Mouse (Mus musculus) heart, adult 10 weeks (tissue): ENCODE measurements around the gene Pnmal2. TPM values are rescaled to one million over a fixed set of nuclear protein-coding genes. Genes with fewer than 3 reads are reported as not detected.

Experiments
- polyA plus RNA-seq: library from polyadenylated mRNA; stranded (reverse); fragments of 350-450 nt; fragmentation: Illumina TruSeq; extraction: RNeasy Lipid Tissue Mini Kit (QIAGEN cat#74804); gene quantifications from one replicate; pipeline ENCODE4 v1.2.3, GENCODE M21; 2014; ENCODE audit warnings: low read depth, low replicate concordance

Gene Pnmal2
- 3.4 TPM for polyA plus RNA-seq

DNA sequence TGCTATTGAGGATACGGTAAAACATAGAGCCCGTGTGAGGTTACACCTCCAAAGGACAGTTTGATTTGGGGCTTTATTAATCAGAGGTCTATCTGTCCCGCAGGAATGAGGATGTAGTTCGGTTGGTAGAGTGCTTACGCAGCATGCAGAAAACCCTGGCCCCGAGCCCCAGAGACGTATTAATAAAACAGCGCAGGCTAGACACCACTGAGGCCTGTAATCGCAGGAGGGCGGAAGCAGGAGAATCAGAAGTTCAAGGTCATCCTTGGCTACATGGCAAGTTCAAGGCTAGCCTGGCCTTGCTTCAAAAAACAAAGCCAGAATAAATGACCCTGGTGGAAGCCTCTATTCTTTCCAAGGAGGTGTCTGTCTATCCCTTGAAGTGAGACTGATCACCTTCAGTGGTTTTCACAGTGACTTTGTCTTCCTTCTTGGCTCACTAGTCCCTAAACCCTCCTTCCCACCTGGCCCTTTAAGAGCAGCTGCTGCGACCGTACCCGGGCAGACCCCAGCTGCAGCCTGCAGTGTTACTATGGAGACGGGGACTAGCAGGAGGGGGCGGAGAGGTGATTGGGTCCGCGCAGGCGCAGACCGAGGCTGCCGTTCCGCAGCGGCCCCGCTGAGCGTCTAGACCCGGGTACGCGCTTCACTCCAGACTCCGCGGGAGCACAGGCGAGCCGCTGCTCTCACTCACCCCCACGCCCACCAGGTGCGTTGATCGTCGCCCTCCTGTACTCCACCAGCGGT lies at the start of gene Pnmal2:
Gene Pnmal2, plus strand, starts transcription at position 622 of the 747 bp plus-strand sequence.

DNA sequence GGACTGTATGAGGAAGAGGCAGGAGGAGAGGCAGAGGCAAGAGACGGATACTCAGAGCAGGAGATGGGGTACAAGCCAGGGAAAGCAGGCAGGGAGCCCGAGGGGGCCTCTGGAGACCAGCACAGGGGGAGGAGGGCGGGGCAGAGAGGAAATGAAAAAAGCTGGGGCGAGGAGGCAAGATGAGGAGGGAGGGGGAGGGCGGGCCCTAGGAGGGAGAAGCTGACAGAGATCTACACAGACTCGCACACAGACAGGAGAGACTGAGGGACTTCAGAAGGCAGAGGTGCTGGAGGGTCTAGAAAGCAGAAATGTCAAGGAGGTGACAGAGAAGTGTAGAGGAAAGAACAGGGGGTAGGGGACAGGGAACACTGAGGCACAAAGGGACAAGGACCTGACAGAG lies 38.2 kb upstream of the Pnmal2 start, which contains the start of gene Ptgir:
Gene Ptgir, plus strand, starts transcription at position 210 of the 400 bp plus-strand sequence.

GRCm38 (mm10) chr7:16924037-16924834 lies 20.2 kb upstream of the Pnmal2 start, which contains the start of gene Calm3:
Gene Calm3, minus strand, starts transcription at chr7:16924114.

DNA sequence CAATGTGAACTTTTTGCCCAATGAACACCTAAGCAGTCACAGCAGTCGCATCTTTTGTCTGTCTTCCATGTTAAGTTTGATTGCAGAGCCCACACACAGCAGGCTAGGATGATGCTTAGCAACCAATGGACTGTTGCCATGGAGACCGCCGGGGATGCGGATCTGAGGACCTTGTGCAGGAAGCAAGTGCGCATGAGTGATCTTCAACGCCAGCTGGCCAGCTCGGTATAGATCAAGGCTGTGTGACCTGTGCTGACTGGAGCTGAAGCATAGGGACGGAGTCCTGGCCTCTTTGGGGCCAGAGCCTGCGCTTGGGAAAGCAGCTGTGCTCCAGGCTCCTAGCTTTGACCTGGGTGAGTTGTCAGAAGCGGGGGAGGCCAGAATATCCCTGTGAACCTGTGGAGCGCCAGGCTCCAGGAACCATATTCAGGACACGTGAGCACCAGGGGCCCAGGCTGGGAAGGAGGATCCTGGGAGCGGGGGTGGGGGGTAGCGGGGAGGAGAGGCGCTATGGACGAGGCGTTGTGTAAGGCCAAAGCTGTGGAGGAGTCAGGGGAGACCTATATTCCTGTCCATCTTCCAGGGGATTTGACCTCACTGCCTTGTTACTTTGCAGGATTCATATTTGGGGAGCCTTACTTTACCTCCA lies 15.2 kb downstream of the Pnmal2 start, which contains the start of gene Pnmal1:
Gene Pnmal1, plus strand, starts transcription at position 141 of the 649 bp plus-strand sequence.

GRCm38 (mm10) chr7:16982859-16983568 lies 38.5 kb downstream of the Pnmal2 start, which contains the start of gene Gm42372:
Gene Gm42372, plus strand, starts transcription at chr7:16983086.

DNA sequence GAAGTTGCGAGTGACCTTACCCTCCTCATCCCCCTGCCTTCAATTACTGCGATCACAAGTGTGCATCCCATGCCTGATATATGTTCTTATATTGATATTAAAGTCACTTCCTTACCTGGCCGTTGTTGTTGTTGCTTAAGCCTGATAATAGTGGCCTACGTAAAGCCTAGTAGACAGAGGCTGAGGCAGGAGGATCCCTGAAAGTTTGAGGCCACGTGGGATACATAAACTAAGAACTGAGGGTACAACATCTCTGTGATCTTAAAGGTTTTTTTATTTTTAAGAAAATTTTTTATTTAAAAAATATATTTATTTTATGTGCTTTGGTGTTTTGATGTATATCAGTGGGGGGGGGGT lies 47.9 kb downstream of the Pnmal2 start, which contains the start of gene Ccdc8:
Gene Ccdc8, plus strand, starts transcription at position 258 of the 357 bp plus-strand sequence.

Other genes with a start within 250 kb of the Pnmal2 start
- gene Ceacam9, start 222.8 kb upstream of the Pnmal2 start, polyA plus RNA-seq = not detected
- 101 TPM for gene Ap2s1, start 206.3 kb upstream of the Pnmal2 start, polyA plus RNA-seq
- 27.6 TPM for gene Slc1a5, start 163.3 kb upstream of the Pnmal2 start, polyA plus RNA-seq
- gene Strn4, start 128.8 kb upstream of the Pnmal2 start, polyA plus RNA-seq = 57.6 TPM
- gene Fkrp, start 128.0 kb upstream of the Pnmal2 start, polyA plus RNA-seq = 41.3 TPM
- 16.4 TPM for gene Prkd2, start 101.8 kb upstream of the Pnmal2 start, polyA plus RNA-seq
- gene Dact3, start 69.4 kb upstream of the Pnmal2 start, polyA plus RNA-seq = 9.5 TPM
- gene Gng8, start 52.9 kb upstream of the Pnmal2 start, polyA plus RNA-seq = 3.7 TPM
- gene Ptgir, start 38.2 kb upstream of the Pnmal2 start, polyA plus RNA-seq = 3.4 TPM
- gene Calm3, start 20.6 kb upstream of the Pnmal2 start, polyA plus RNA-seq = 115 TPM
- gene Pnmal1, start 15.0 kb downstream of the Pnmal2 start, polyA plus RNA-seq = 0.10 TPM
- not detected for gene Gm42372, start 38.4 kb downstream of the Pnmal2 start, polyA plus RNA-seq
- 3.9 TPM for gene Ccdc8, start 48.0 kb downstream of the Pnmal2 start, polyA plus RNA-seq
- gene Ppp5c, start 83.2 kb downstream of the Pnmal2 start, polyA plus RNA-seq = 78.9 TPM
- gene Hif3a, start 117.7 kb downstream of the Pnmal2 start, polyA plus RNA-seq = 0.84 TPM
- not detected for gene Psg16, start 129.4 kb downstream of the Pnmal2 start, polyA plus RNA-seq
- gene Ceacam3, start 205.6 kb downstream of the Pnmal2 start, polyA plus RNA-seq = not detected